Mouse (Mus musculus) MEL (cell line): ENCODE data around the gene Tnik. TPM values are rescaled to one million over a fixed set of nuclear protein-coding genes. Genes with fewer than 3 reads are reported as not detected.

Experiments used
- DNase-seq: peaks from one replicate; pipeline ENCODE4 v3.0.0; 2011; ENCODE audit warnings: low read depth, low spot score
- H3K27ac ChIP-seq: 2 replicates; pipeline ENCODE4 v1.5.1; 2012; ENCODE audit warnings: low read depth, mild to moderate bottlenecking, control low read depth, low read length, moderate library complexity; ENCODE audit not compliant: control insufficient read depth
- H3K27me3 ChIP-seq, 2 experiments: fragments of 150-350 bp in 1 of 2; sonication (generic) in 1 of 2; 2 replicates each; pipeline ENCODE4 v1.6.1; 2012; ENCODE audit warnings: low read length in 2 of 2, mild to moderate bottlenecking in 2 of 2, improper control_type of control experiment in 1 of 2, moderate library complexity in 1 of 2; ENCODE audit not compliant: insufficient read depth in 2 of 2, control insufficient read depth in 1 of 2
- H3K36me3 ChIP-seq, 2 experiments: 2 replicates each; pipeline ENCODE4 v1.6.1; 2012 to 2014; ENCODE audit warnings: low read length in 2 of 2, improper control_type of control experiment in 1 of 2, inconsistent platforms in 1 of 2, mild to moderate bottlenecking in 1 of 2; ENCODE audit not compliant: insufficient read depth in 2 of 2, control insufficient read depth in 1 of 2
- H3K4me1 ChIP-seq, 2 experiments: fragments of 150-350 bp in 1 of 2; sonication (generic) in 1 of 2; 2 replicates each; pipeline ENCODE4 v1.6.1; 2012; ENCODE audit warnings: low read length in 2 of 2, improper control_type of control experiment in 1 of 2, mild to moderate bottlenecking in 1 of 2; ENCODE audit not compliant: insufficient read depth in 2 of 2, control insufficient read depth in 1 of 2
- H3K4me3 ChIP-seq, 2 experiments: fragments of 150-350 bp in 1 of 2; sonication (generic) in 1 of 2; 2 replicates each; pipeline ENCODE4 v1.5.1; 2012; ENCODE audit warnings: low read depth in 2 of 2, low read length in 2 of 2, mild to moderate bottlenecking in 2 of 2, moderate library complexity in 2 of 2, control low read depth in 1 of 2, improper control_type of control experiment in 1 of 2; ENCODE audit not compliant: control insufficient read depth in 1 of 2, insufficient read depth in 1 of 2
- H3K79me2 ChIP-seq: 2 replicates; pipeline ENCODE4 v1.6.1; 2012; ENCODE audit warnings: mild to moderate bottlenecking, low read length, moderate library complexity; ENCODE audit not compliant: control insufficient read depth, poor library complexity, insufficient read depth
- H3K9ac ChIP-seq: 2 replicates; pipeline ENCODE4 v1.6.1; 2012; ENCODE audit warnings: low read depth, mild to moderate bottlenecking, control low read depth, low read length, moderate library complexity; ENCODE audit not compliant: control insufficient read depth, poor library complexity, severe bottlenecking
- H3K9me3 ChIP-seq: fragments of 150-350 bp; sonication (generic); replicated peaks from 2 replicates; pipeline ENCODE4 v1.6.1; 2012; ENCODE audit warnings: mild to moderate bottlenecking, low read length, improper control_type of control experiment, moderate library complexity; ENCODE audit not compliant: insufficient read depth
- CHD1 ChIP-seq: IDR thresholded peaks from 2 replicates; pipeline ENCODE4 v1.6.1; 2012; ENCODE audit warnings: low read depth, mild to moderate bottlenecking, inconsistent platforms, low read length, improper control_type of control experiment
- CHD2 ChIP-seq: IDR thresholded peaks from 2 replicates; pipeline ENCODE4 v1.6.1; 2011; ENCODE audit warnings: low read length, improper control_type of control experiment
- CTCF ChIP-seq, 3 experiments: IDR thresholded peaks in 2 of 3; conservative IDR thresholded peaks in 1 of 3; 2 replicates each; pipeline ENCODE4 v1.5.1; 2011 to 2012; ENCODE audit warnings: low read length in 3 of 3, low read depth in 2 of 3, mild to moderate bottlenecking in 2 of 3, improper control_type of control experiment in 1 of 3, inconsistent platforms in 1 of 3, mixed read lengths in 1 of 3, moderate library complexity in 1 of 3; ENCODE audit not compliant: control insufficient read depth in 1 of 3, insufficient read depth in 1 of 3, poor library complexity in 1 of 3, severe bottlenecking in 1 of 3
- E2F4 ChIP-seq: IDR thresholded peaks from 2 replicates; pipeline ENCODE4 v1.6.1; 2011; ENCODE audit warnings: low read depth, low read length, improper control_type of control experiment, borderline replicate concordance
- ELF1 ChIP-seq: IDR thresholded peaks from 2 replicates; pipeline ENCODE4 v1.6.1; 2014; ENCODE audit warnings: low read depth, mild to moderate bottlenecking, inconsistent platforms, low read length, improper control_type of control experiment, moderate library complexity
- EP300 ChIP-seq, 2 experiments: IDR thresholded peaks; 2 replicates each; pipeline ENCODE4 v1.6.1; 2011; ENCODE audit warnings: improper control_type of control experiment in 2 of 2, low read length in 2 of 2, low read depth in 1 of 2, mild to moderate bottlenecking in 1 of 2
- GABPA ChIP-seq: IDR thresholded peaks from 2 replicates; pipeline ENCODE4 v1.6.1; 2012; ENCODE audit warnings: low read depth, mild to moderate bottlenecking, inconsistent platforms, low read length, improper control_type of control experiment, moderate library complexity
- GATA1 ChIP-seq: IDR thresholded peaks from 2 replicates; pipeline ENCODE4 v1.6.1; 2011; ENCODE audit warnings: low read depth, low read length, improper control_type of control experiment
- HCFC1 ChIP-seq: IDR thresholded peaks from 2 replicates; pipeline ENCODE4 v1.6.1; 2012; ENCODE audit warnings: low read depth, mild to moderate bottlenecking, inconsistent platforms, low read length, improper control_type of control experiment, moderate library complexity
- KAT2A ChIP-seq: conservative IDR thresholded peaks from 2 replicates; pipeline ENCODE4 v1.6.1; 2012; ENCODE audit warnings: low read depth, low read length, improper control_type of control experiment, inconsistent platforms
- MAFK ChIP-seq: IDR thresholded peaks from 2 replicates; pipeline ENCODE4 v1.6.1; 2011; ENCODE audit warnings: low read depth, mild to moderate bottlenecking, low read length, improper control_type of control experiment, borderline replicate concordance
- MAX ChIP-seq: IDR thresholded peaks from 2 replicates; pipeline ENCODE4 v1.6.1; 2011; ENCODE audit warnings: low read length, improper control_type of control experiment
- MAZ ChIP-seq: IDR thresholded peaks from 2 replicates; pipeline ENCODE4 v1.6.1; 2012; ENCODE audit warnings: low read depth, mild to moderate bottlenecking, inconsistent platforms, low read length, improper control_type of control experiment
- MEF2A ChIP-seq: IDR thresholded peaks from 2 replicates; pipeline ENCODE4 v1.6.1; 2014; ENCODE audit warnings: low read depth, mild to moderate bottlenecking, inconsistent platforms, low read length, improper control_type of control experiment; ENCODE audit not compliant: poor library complexity, insufficient replicate concordance, severe bottlenecking; ENCODE audit errors: extremely low read depth
- MYB ChIP-seq: IDR thresholded peaks from 2 replicates; pipeline ENCODE4 v1.6.1; 2011; ENCODE audit warnings: mild to moderate bottlenecking, low read depth, low read length, improper control_type of control experiment
- MYC ChIP-seq: IDR thresholded peaks from 2 replicates; pipeline ENCODE4 v1.6.1; 2011; ENCODE audit warnings: low read depth, mild to moderate bottlenecking, low read length, improper control_type of control experiment, moderate library complexity
- NELFE ChIP-seq: IDR thresholded peaks from 2 replicates; pipeline ENCODE4 v1.6.1; 2011; ENCODE audit warnings: low read depth, low read length, improper control_type of control experiment
- NRF1 ChIP-seq: IDR thresholded peaks from 2 replicates; pipeline ENCODE4 v1.6.1; 2014; ENCODE audit warnings: low read depth, mild to moderate bottlenecking, inconsistent platforms, low read length, improper control_type of control experiment, moderate library complexity; ENCODE audit not compliant: poor library complexity, insufficient read depth, severe bottlenecking
- POLR2A ChIP-seq, 2 experiments: IDR thresholded peaks; 2 replicates each; pipeline ENCODE4 v1.6.1; 2011 to 2012; ENCODE audit warnings: low read length in 2 of 2, mild to moderate bottlenecking in 2 of 2, control low read depth in 1 of 2, improper control_type of control experiment in 1 of 2, low read depth in 1 of 2, moderate library complexity in 1 of 2; ENCODE audit not compliant: control insufficient read depth in 1 of 2, insufficient read depth in 1 of 2, poor library complexity in 1 of 2
- RCOR1 ChIP-seq: IDR thresholded peaks from 2 replicates; pipeline ENCODE4 v1.6.1; 2012; ENCODE audit warnings: low read depth, mild to moderate bottlenecking, inconsistent platforms, low read length, improper control_type of control experiment
- SIN3A ChIP-seq: IDR thresholded peaks from 2 replicates; pipeline ENCODE4 v1.6.1; 2012; ENCODE audit warnings: low read length, improper control_type of control experiment, inconsistent platforms
- TAL1 ChIP-seq: IDR thresholded peaks from 2 replicates; pipeline ENCODE4 v1.6.1; 2012; ENCODE audit warnings: mild to moderate bottlenecking, inconsistent platforms, low read length, moderate library complexity, mixed read lengths
- TBP ChIP-seq: IDR thresholded peaks from 2 replicates; pipeline ENCODE4 v1.8.0; 2011; ENCODE audit warnings: low read depth, low read length, improper control_type of control experiment
- UBTF ChIP-seq: IDR thresholded peaks from 2 replicates; pipeline ENCODE4 v1.6.1; 2012; ENCODE audit warnings: low read depth, mild to moderate bottlenecking, inconsistent platforms, low read length, improper control_type of control experiment, moderate library complexity, borderline replicate concordance; ENCODE audit not compliant: insufficient read depth
- USF2 ChIP-seq, 2 experiments: IDR thresholded peaks; 2 replicates each; pipeline ENCODE4 v1.6.1; 2011 to 2012; ENCODE audit warnings: improper control_type of control experiment in 2 of 2, low read length in 2 of 2, borderline replicate concordance in 1 of 2, inconsistent platforms in 1 of 2, low read depth in 1 of 2, mild to moderate bottlenecking in 1 of 2; ENCODE audit not compliant: insufficient read depth in 1 of 2
- ZKSCAN1 ChIP-seq: IDR thresholded peaks from 2 replicates; pipeline ENCODE4 v1.6.1; 2012; ENCODE audit warnings: low read depth, mild to moderate bottlenecking, inconsistent platforms, low read length, improper control_type of control experiment, moderate library complexity
- ZMIZ1 ChIP-seq: IDR thresholded peaks from 2 replicates; pipeline ENCODE4 v1.6.1; 2012; ENCODE audit warnings: low read depth, mild to moderate bottlenecking, inconsistent platforms, low read length, improper control_type of control experiment, moderate library complexity
- polyA plus RNA-seq, 2 experiments: library from polyadenylated mRNA; stranded (reverse) in 1 of 2; unstranded in 1 of 2; fragments of >175 nt in 1 of 2; fragments of >200 nt in 1 of 2; gene quantifications; 2 replicates each; pipeline versions ENCODE4 v1.2.1 to v1.2.4; 2012; ENCODE audit warnings: low replicate concordance in 2 of 2, low read depth in 1 of 2; ENCODE audit not compliant: insufficient read length in 2 of 2, insufficient read depth in 1 of 2, missing spikeins in 1 of 2
- total RNA-seq: library from RNA; depleted of rRNA; stranded (reverse); fragments of 300-350 nt; gene quantifications from 2 replicates; pipeline ENCODE4 v1.2.3, GENCODE M21; 2012

The Tnik gene
- total and polyA plus RNA-seq, 3 experiments = 9.9 to 78.4 (median 13.6) TPM

- Histone ChIP-seq H3K9ac (no peak overlapping the region), H3K4me1 (no peaks in the 10 kb centered on the region), H3K4me3 (no peak overlapping the region), H3K27me3 (no peaks in the 10 kb centered on the region), H3K9me3 (no peaks in the 10 kb centered on the region), H3K36me3 (no peaks in the 10 kb centered on the region), H3K79me2 (no peaks in the 10 kb centered on the region), H3K27ac (no peak overlapping the region)
- no peak for TF ChIP-seq ZMIZ1
- no peak for TF ChIP-seq KAT2A
- no peak for TF ChIP-seq MAX
- TF ChIP-seq E2F4 = no peak
- TF ChIP-seq TAL1 = no peak
- no peak for TF ChIP-seq MAZ
- no peak for TF ChIP-seq MYC
- no peak for TF ChIP-seq USF2 (IDR thresholded peaks at IDR 0.05; ENCODE audit: borderline replicate concordance in 1 of 2, insufficient read depth in 1 of 2, low read depth in 1 of 2, low read length in 2 of 2)
- no peak for TF ChIP-seq CHD1
- no peak for TF ChIP-seq GABPA
- no peak for TF ChIP-seq MEF2A
- TF ChIP-seq ZKSCAN1 = no peak
- no peak for TF ChIP-seq RCOR1
- TF ChIP-seq ELF1 = no peak
- no peak for DNase-seq
These were observed 433.1 kb downstream of the Tnik start for GRCm38 (mm10) chr3:28696162-28696561.

- no peak for DNase-seq
- H3K27me3 ChIP-seq = no peaks in the 10 kb centered on the region
- TF ChIP-seq RCOR1 (no peak), EP300 (IDR thresholded peaks at IDR 0.05; ENCODE audit: low read depth in 1 of 2, low read length in 2 of 2) (no peak), CHD1 (no peak), UBTF (no peak), NRF1 (no peak), USF2 (IDR thresholded peaks at IDR 0.05; ENCODE audit: borderline replicate concordance in 1 of 2, insufficient read depth in 1 of 2, low read depth in 1 of 2, low read length in 2 of 2) (no peak), POLR2A (IDR thresholded peaks at IDR 0.05; ENCODE audit: control insufficient read depth in 1 of 2, insufficient read depth in 1 of 2, low read depth in 1 of 2, low read length in 2 of 2, poor library complexity in 1 of 2) (no peak), KAT2A (no peak), TAL1 (no peak), SIN3A (no peak), GATA1 (no peak), MAFK (no peak), HCFC1 (no peak), NELFE (no peak), TBP (no peak), CHD2 (no peak), MEF2A (no peak), MYB (no peak), CTCF (IDR thresholded peaks at IDR 0.05 in 2 of 3, conservative IDR thresholded peaks at IDR 0.05 in 1 of 3; ENCODE audit: control insufficient read depth in 1 of 3, insufficient read depth in 1 of 3, low read depth in 2 of 3, low read length in 3 of 3, poor library complexity in 1 of 3, severe bottlenecking in 1 of 3) (no peak)
- no peaks in the 10 kb centered on the region for H3K36me3 ChIP-seq
- H3K4me3 ChIP-seq = no peak within 1 kb of the TSS
- H3K27ac ChIP-seq = no peak within 1 kb of the TSS
- no peaks in the 10 kb centered on the region for H3K79me2 ChIP-seq
- H3K9ac ChIP-seq = no peak within 1 kb of the TSS
- no peaks in the 10 kb centered on the region for H3K9me3 ChIP-seq
- H3K4me1 ChIP-seq = no peaks in the 10 kb centered on the region
These were observed 434.8 kb downstream of the Tnik start, which contains the start of gene Slc2a2 for GRCm38 (mm10) chr3:28697797-28698196. TSS of gene Slc2a2 (plus strand) at chr3:28697903.
